Mouse (Mus musculus) yolk sac, embryonic 10.5 days (tissue): Measurements from ENCODE around the gene Lrrc71.

Experiments
- DNase-seq: peaks from one replicate; pipeline ENCODE4 v3.0.0-alpha.2; 2017; ENCODE audit warnings: low spot score

The Lrrc71 gene

DNA sequence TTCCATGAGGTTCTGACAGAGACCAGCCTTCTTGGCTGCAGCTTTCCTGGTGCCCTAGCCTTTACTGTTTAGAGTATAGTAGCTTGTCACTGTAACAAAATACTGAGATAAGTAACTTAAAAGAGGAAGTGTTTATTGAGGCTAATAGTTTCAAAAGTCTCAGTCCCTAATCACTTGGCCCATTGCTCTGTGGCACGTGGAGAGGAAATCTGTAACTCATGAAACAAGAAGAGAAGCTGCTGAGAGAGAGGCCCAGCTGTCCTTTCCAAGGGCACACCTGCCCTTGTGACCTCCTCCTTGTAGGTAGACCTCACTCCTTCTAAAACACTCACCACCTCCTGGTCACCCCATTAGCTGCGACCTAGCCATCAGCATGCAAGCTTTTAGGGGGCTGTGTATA lies 29.9 kb downstream of the Lrrc71 start:
- DNase-seq, result no peak
